Mouse (Mus musculus): ENCODE measurements around the gene Htr3a. TPM values are rescaled to one million over a fixed set of nuclear protein-coding genes. Genes with fewer than 3 reads are reported as not detected.

The Htr3a gene
- polyA plus RNA-seq, 1 experiment from 2014 or later: 1.6 TPM

DNA sequence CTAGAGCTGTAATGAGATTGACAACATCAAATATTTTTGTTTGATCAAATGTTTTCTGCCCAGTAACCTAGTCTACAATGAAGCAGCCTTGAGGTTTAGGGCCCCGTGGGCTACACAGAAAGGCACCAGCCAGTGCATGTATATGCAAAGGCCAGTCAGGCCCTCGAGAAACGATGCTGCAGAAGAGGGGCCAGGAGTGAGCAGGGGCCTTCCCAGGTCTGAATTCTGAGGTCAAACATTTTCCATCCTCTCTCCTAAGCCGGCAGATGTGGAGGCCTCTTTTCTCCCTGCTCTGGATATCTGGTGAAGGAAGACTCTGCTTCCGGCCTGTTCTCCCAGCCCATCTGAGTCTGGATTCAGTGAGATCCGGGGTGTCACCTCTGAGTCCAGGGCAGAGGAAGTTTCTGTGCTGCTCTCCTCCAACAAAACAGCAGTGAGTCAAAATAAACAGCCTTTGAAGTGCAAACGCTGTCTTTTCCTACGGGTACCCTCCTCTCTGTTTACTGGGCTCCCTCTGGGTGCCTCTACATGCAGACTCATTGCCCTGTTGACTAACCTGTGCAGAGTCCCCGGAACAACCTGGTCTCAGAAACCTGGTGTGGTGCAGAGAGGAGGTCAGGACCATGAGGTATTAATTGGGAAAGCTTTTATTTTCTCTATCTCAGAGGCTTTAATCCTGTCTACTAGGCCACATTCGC lies 50.9 kb downstream of the Htr3a start:
- Histone ChIP-seq H3K9me3 (ENCODE audit: control insufficient read depth, low read length) (no peaks in the 10 kb centered on the region), H3K4me3 (ENCODE audit: low read depth, low read length) (no peak overlapping the region), H3K4me1 (ENCODE audit: control insufficient read depth, insufficient read depth, low read length) (no peaks in the 10 kb centered on the region), H3K27me3 (ENCODE audit: control insufficient read depth, insufficient read depth, low read length) (no peaks in the 10 kb centered on the region), H3K4me2 (ENCODE audit: low read depth, low read length) (no peak overlapping the region), H3K36me3 (ENCODE audit: control insufficient read depth, insufficient read depth, low read length) (no peaks in the 10 kb centered on the region), H3K27ac (ENCODE audit: low read depth, low read length) (no peak overlapping the region), H3K9ac (replicated peaks; ENCODE audit: low read depth, low read length) (no peak overlapping the region)
- WGBS: 24% methylated on average over 10 of the region's 10 CpGs
- 0 out of 2 replicates have a peak, but pooled peaks have one; percentile 9 for ATAC-seq (ENCODE audit: low read depth)

DNA sequence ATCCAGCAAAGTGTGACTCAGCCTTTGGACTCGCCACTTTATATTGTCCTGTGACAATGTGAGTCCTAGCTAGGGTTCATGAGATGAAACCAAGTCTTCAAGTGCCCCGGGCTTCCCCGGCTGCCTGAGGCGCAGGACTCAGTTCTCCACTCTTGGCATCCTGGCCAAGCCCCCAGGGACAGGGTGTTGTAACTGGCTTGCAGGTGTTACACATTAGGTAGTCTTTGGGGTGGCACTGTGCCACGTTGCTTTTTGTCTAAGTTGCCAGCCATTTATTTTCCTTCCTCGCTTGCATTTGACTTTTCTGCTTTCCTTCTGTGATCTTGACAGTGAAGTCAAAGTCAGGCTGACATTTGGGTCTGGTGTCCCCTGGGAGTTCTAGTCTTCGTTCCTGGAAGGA lies 53.0 kb downstream of the Htr3a start:
- 76% methylated on average over 7 of the region's 7 CpGs for WGBS
- no peaks in the 10 kb centered on the region for H3K36me3 ChIP-seq (ENCODE audit: control insufficient read depth, insufficient read depth, low read length)
- no peak overlapping the region for H3K9ac ChIP-seq (replicated peaks; ENCODE audit: low read depth, low read length)
- H3K4me2 ChIP-seq (ENCODE audit: low read depth, low read length): no peak overlapping the region
- no peaks in the 10 kb centered on the region for H3K9me3 ChIP-seq (ENCODE audit: control insufficient read depth, low read length)
- H3K4me3 ChIP-seq (ENCODE audit: low read depth, low read length): no peak overlapping the region
- no peaks in the 10 kb centered on the region for H3K4me1 ChIP-seq (ENCODE audit: control insufficient read depth, insufficient read depth, low read length)
- H3K27me3 ChIP-seq (ENCODE audit: control insufficient read depth, insufficient read depth, low read length): no peaks in the 10 kb centered on the region
- no peak for ATAC-seq (ENCODE audit: low read depth)
- no peak overlapping the region for H3K27ac ChIP-seq (ENCODE audit: low read depth, low read length)

DNA sequence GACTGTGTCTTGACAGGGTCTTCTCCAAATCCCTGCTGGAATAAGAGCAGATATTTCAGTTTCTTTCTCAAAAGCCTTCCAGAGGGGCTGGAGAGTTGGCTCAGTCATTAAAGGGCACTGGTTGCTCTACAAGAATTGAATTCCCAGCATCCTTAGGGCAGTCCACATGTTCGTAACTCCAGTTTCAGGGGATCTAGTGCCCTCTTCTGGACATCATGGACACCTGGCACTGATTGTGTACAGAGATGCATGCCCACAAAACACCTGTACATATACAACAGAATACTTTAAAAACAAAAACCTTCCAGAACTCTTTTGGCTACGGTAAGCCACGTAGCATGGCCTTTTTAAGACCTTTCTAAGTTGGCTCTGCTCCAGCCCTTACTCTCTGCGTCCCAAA lies 54.7 kb downstream of the Htr3a start:
- no peak for ATAC-seq (ENCODE audit: low read depth)
- WGBS: 91% methylated on average over 4 of the region's 4 CpGs
- H3K9ac ChIP-seq (replicated peaks; ENCODE audit: low read depth, low read length): no peak overlapping the region
- H3K4me3 ChIP-seq (ENCODE audit: low read depth, low read length): no peak overlapping the region
- no peaks in the 10 kb centered on the region for H3K36me3 ChIP-seq (ENCODE audit: control insufficient read depth, insufficient read depth, low read length)
- H3K27ac ChIP-seq (ENCODE audit: low read depth, low read length): no peak overlapping the region
- no peak overlapping the region for H3K4me2 ChIP-seq (ENCODE audit: low read depth, low read length)
- H3K27me3 ChIP-seq (ENCODE audit: control insufficient read depth, insufficient read depth, low read length): no peaks in the 10 kb centered on the region
- H3K4me1 ChIP-seq (ENCODE audit: control insufficient read depth, insufficient read depth, low read length): no peaks in the 10 kb centered on the region
- H3K9me3 ChIP-seq (ENCODE audit: control insufficient read depth, low read length): no peaks in the 10 kb centered on the region

DNA sequence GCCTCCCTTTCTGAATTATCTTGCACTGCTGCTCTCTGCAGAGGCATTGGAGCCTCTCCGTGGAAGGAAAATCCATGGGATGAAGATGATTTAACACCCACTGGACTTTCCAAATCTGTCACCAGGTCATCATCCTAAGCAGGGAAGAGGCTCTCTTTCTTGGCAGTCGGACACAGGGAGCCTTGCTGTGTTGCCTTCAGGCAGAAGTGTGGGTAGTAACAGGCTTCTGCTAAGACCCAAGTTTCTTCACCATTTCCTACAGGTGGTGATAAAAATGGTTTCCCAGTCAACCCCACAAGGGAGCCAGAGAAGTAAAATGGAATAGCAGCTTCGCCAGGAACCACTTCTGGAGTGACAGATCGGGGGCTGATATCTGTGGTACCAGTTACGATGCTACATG lies 61.4 kb downstream of the Htr3a start:
- Histone ChIP-seq H3K9ac (replicated peaks; ENCODE audit: low read depth, low read length) (no peak overlapping the region), H3K36me3 (ENCODE audit: control insufficient read depth, insufficient read depth, low read length) (no peaks in the 10 kb centered on the region), H3K9me3 (ENCODE audit: control insufficient read depth, low read length) (no peaks in the 10 kb centered on the region), H3K4me2 (ENCODE audit: low read depth, low read length) (no peak overlapping the region), H3K27me3 (ENCODE audit: control insufficient read depth, insufficient read depth, low read length) (no peaks in the 10 kb centered on the region), H3K4me1 (ENCODE audit: control insufficient read depth, insufficient read depth, low read length) (no peaks in the 10 kb centered on the region), H3K4me3 (ENCODE audit: low read depth, low read length) (no peak overlapping the region), H3K27ac (ENCODE audit: low read depth, low read length) (no peak overlapping the region)
- WGBS: 87% methylated on average over 5 of the region's 5 CpGs
- ATAC-seq (ENCODE audit: low read depth): no peak

Other genes starting within 250 kb of the Htr3a start
- 8.9 and 12.0 TPM in 2 replicates for gene Zbtb16, start 74.9 kb downstream of the Htr3a start, polyA plus RNA-seq (2014; fragmentation: Nextera tagmentation; extraction: Ambion mirVana)
- 0.27 and 2.2 TPM in 2 replicates for gene Htr3b, start 53.9 kb upstream of the Htr3a start, polyA plus RNA-seq (2014; fragmentation: Nextera tagmentation; extraction: Ambion mirVana)
- 39.0 and 40.5 TPM in 2 replicates for gene Usp28, start 74.3 kb upstream of the Htr3a start, polyA plus RNA-seq (2014; fragmentation: Nextera tagmentation; extraction: Ambion mirVana)
- gene Zw10, start 144.5 kb upstream of the Htr3a start, polyA plus RNA-seq (2014; fragmentation: Nextera tagmentation; extraction: Ambion mirVana): 25.3 and 27.7 TPM in 2 replicates
- gene Tmprss5, start 170.2 kb upstream of the Htr3a start, polyA plus RNA-seq (2014; fragmentation: Nextera tagmentation; extraction: Ambion mirVana): 2.1 TPM in 2 replicates

All from neural tube, embryonic 14.5 days (tissue).